Mouse (Mus musculus): ENCODE results near the gene Gm3250. TPM values are rescaled to one million over a fixed set of nuclear protein-coding genes. Genes with fewer than 3 reads are reported as not detected.
"Not testable (repeated sequence)": the region's sequence is repeated elsewhere in the genome, so short reads cannot be mapped to it uniquely, and the experiment has no call there.

Gene Gm3250
- polyA plus RNA-seq, 1 experiment from 2014 or later: not detected

DNA sequence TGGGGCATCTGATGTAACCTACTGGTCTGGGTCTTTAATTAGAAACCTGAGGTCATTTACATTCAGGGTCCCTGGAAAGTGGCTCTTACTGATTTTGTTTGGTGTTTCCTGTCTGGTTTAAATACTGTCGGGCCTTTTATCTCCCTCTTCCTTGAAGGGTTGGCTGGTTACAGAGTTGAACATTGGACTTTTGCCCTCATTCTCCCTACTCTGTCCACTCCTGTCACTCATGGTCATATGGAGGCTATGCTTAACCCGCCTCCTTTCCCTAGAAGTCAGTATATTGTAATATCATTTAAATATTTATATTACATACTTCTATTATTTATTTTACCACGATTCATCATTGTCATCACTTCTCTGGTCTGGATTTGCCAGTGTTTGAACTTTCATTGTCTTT lies 21.8 kb upstream of the Gm3250 start:
- no peak overlapping the region for H3K27ac ChIP-seq (ENCODE audit: low read depth)
- WGBS (ENCODE audit: insufficient replicate concordance): 47% methylated on average over 3 of the region's 3 CpGs
- no peak overlapping the region for H3K9ac ChIP-seq (replicated peaks)
- H3K36me3 ChIP-seq (replicated peaks; ENCODE audit: insufficient read depth, low read length): no peaks in the 10 kb centered on the region
- TF ChIP-seq EP300 (IDR thresholded peaks at IDR 0.05; ENCODE audit: low read depth) (no peak), CTCF (IDR thresholded peaks at IDR 0.05; ENCODE audit: low read depth) (no peak)
- H3K4me3 ChIP-seq (ENCODE audit: low read depth, low read length): no peak overlapping the region
- H3K9me3 ChIP-seq (ENCODE audit: low read length): no peaks in the 10 kb centered on the region
- no peaks in the 10 kb centered on the region for H3K27me3 ChIP-seq (ENCODE audit: insufficient read depth, low read length)
- no peak overlapping the region for H3K4me2 ChIP-seq (ENCODE audit: low read depth, low read length)
- H3K4me1 ChIP-seq (ENCODE audit: insufficient read depth): no peaks in the 10 kb centered on the region
- DNase-seq: no peak
- ATAC-seq: no peak

DNA sequence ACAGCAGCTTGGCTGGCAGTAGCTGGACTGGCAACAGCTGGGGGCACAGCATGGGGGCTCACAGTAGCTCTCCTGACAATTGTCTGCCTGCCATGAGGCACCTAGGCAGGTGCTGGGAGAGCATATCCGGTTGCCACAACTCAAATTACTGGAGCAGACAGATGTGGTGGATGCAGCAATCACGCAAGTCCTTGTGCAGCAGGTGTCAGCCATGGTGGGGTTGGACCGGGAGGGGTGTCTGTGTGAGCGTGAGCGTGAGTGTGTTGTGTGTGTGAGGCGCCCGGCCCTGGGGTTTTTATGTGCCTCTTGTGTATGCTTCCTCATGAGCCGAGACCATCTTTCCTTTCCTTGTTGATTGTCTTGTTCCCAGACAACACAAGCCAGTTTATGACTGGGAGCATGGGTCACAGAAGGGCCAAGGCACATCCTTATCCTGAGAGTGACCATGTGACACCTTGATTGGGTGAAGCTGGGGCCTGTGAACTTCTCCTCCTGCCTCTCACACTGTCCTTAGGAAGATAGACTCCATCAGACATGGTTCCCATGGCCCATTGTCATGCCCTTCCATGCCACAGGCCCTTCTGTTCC lies 16.7 kb upstream of the Gm3250 start, which contains the start of gene Gm19668:
Gene Gm19668 (minus strand): TSS at position 213 of the 588 bp plus-strand sequence.
- 59% methylated on average over 8 of the region's 8 CpGs for WGBS (ENCODE audit: insufficient replicate concordance)
- Histone ChIP-seq H3K27me3 (ENCODE audit: insufficient read depth, low read length) (no peaks in the 10 kb centered on the region), H3K4me3 (ENCODE audit: low read depth, low read length) (no peak within 1 kb of the TSS), H3K4me1 (ENCODE audit: insufficient read depth) (no peaks in the 10 kb centered on the region), H3K9ac (replicated peaks) (no peak within 1 kb of the TSS), H3K9me3 (ENCODE audit: low read length) (no peaks in the 10 kb centered on the region), H3K27ac (ENCODE audit: low read depth) (no peak within 1 kb of the TSS), H3K36me3 (replicated peaks; ENCODE audit: insufficient read depth, low read length) (no peaks in the 10 kb centered on the region), H3K4me2 (ENCODE audit: low read depth, low read length) (no peak within 1 kb of the TSS)
- TF ChIP-seq EP300 (IDR thresholded peaks at IDR 0.05; ENCODE audit: low read depth) (no peak), CTCF (IDR thresholded peaks at IDR 0.05; ENCODE audit: low read depth) (no peak)
- no peak for ATAC-seq
- no peak for DNase-seq

DNA sequence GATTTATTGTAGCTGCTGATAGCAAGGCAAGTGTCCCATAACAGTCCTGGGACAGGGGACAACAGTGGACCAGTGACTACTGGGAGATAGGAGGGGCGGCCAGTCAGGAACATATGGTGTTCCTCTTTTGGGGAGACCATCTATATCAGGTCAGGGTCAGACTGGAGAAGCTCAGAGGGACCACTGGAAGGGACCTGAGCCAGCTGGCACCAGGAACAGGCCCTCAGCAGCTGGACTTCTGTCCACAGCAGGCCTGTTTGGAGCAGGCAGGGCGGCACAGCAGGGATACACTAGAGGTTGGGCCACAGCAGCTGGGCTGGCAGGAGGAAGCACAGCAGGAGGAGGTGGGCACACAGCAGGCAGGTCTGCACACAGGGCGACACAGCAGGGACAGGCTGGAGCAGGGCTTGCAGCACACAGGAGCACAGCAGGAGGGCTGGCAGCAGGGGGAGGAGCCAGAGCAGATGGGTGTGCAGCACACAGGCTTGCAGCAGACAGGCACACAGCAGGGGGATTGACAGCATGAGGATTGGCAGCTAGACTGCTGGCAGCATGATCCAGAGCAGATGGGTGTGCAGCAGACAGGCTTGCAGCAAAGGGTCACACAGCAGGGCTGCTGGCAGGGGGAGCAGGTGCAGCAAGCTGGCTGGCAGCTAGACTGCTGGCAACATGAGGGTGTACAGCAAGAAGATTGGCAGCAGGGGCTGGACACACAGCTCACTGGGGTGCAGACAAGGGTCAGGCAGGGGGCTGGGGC lies 16.0 kb upstream of the Gm3250 start:
- H3K27ac ChIP-seq (ENCODE audit: low read depth); H3K36me3 ChIP-seq (replicated peaks; ENCODE audit: insufficient read depth, low read length); H3K4me1 ChIP-seq (ENCODE audit: insufficient read depth); ATAC-seq; H3K27me3 ChIP-seq (ENCODE audit: insufficient read depth, low read length); H3K4me2 ChIP-seq (ENCODE audit: low read depth, low read length); H3K9me3 ChIP-seq (ENCODE audit: low read length); H3K4me3 ChIP-seq (ENCODE audit: low read depth, low read length); H3K9ac ChIP-seq (replicated peaks); DNase-seq: not testable (repeated sequence)
- WGBS (ENCODE audit: insufficient replicate concordance): 72% methylated on average over 2 of the region's 3 CpGs

DNA sequence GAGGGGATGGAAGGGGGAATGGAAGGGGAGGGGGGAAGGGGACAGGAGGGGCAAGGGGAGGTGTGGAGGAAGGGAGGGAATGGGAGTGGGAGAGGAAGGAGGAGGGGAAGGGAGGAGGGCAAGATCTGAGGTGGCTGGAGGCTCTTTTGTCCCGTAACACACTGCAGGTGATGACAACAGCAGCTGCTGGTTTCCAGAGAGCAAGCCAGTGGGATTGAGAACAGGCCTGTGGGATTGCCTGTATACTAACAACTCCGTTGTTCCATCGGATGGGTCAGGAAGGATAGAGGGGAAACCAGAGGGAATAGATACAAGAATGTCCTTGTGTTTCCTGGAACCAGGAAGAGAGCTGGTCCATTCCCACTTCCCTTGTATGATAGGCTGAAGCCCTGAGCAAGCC lies 15.3 kb upstream of the Gm3250 start:
- 29% methylated on average over 3 of the region's 3 CpGs for WGBS (ENCODE audit: insufficient replicate concordance)
- H3K4me3 ChIP-seq (ENCODE audit: low read depth, low read length): no peak overlapping the region
- no peaks in the 10 kb centered on the region for H3K4me1 ChIP-seq (ENCODE audit: insufficient read depth)
- no peak for TF ChIP-seq CTCF (IDR thresholded peaks at IDR 0.05; ENCODE audit: low read depth)
- TF ChIP-seq EP300 (IDR thresholded peaks at IDR 0.05; ENCODE audit: low read depth): no peak
- DNase-seq (no peak), ATAC-seq (no peak)
- H3K9me3 ChIP-seq (ENCODE audit: low read length): no peaks in the 10 kb centered on the region
- H3K27me3 ChIP-seq (ENCODE audit: insufficient read depth, low read length): no peaks in the 10 kb centered on the region
- H3K9ac ChIP-seq (replicated peaks): no peak overlapping the region
- H3K27ac ChIP-seq (ENCODE audit: low read depth): no peak overlapping the region
- H3K4me2 ChIP-seq (ENCODE audit: low read depth, low read length): no peak overlapping the region
- no peaks in the 10 kb centered on the region for H3K36me3 ChIP-seq (replicated peaks; ENCODE audit: insufficient read depth, low read length)

DNA sequence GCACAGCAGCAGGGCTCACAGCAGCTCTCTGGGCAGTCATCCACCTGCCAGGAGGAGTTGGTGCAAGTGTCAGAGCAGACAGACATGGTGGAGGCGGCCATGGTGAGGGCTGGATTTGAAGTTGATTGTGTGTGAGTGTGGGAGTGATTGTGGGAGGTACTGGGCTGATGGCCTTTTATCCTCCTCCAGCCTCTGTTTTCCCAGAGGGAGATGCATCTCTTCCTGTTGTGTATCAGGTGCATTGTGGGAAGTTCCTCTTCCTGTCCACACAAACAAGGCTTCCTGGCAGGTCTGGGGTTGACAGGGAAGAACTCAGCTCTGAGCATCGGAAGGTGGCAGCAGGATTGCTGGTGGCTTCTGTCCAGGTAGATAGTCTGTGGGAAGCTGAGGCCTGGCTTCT lies 12.6 kb upstream of the Gm3250 start, which contains the start of gene Gm9639:
Gene Gm9639 (minus strand): TSS at position 101 of the 400 bp plus-strand sequence.
- H3K4me1 ChIP-seq (ENCODE audit: insufficient read depth): no peaks in the 10 kb centered on the region
- no peaks in the 10 kb centered on the region for H3K27me3 ChIP-seq (ENCODE audit: insufficient read depth, low read length)
- no peaks in the 10 kb centered on the region for H3K36me3 ChIP-seq (replicated peaks; ENCODE audit: insufficient read depth, low read length)
- H3K9me3 ChIP-seq (ENCODE audit: low read length): no peaks in the 10 kb centered on the region
- 34% methylated on average over 2 of the region's 2 CpGs for WGBS (ENCODE audit: insufficient replicate concordance)
- H3K27ac ChIP-seq (ENCODE audit: low read depth): no peak within 1 kb of the TSS
- no peak for ATAC-seq
- H3K4me3 ChIP-seq (ENCODE audit: low read depth, low read length): no peak within 1 kb of the TSS
- no peak within 1 kb of the TSS for H3K4me2 ChIP-seq (ENCODE audit: low read depth, low read length)
- TF ChIP-seq CTCF (IDR thresholded peaks at IDR 0.05; ENCODE audit: low read depth): no peak
- no peak for TF ChIP-seq EP300 (IDR thresholded peaks at IDR 0.05; ENCODE audit: low read depth)
- DNase-seq: no peak
- H3K9ac ChIP-seq (replicated peaks): no peak within 1 kb of the TSS

DNA sequence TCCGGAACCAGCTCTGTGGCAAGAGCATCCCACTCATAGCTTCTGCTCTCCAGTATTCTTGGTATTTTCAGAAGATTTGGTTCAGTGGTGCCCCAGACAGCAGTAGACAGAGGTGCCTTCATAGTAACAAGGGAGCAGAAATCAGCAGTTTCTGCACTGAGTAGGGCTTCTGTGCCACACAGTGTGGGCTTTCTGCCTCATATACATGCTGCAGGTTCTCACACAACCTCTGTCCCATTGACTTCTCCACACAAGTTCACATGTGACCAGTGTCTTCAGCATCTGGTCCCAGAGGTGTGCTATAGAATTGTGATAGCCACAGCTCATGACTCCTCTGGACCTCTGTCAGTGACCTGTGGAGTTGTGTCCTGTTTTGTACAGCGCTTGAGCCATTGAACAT lies 6.3 kb upstream of the Gm3250 start:
- no peak for TF ChIP-seq EP300 (IDR thresholded peaks at IDR 0.05; ENCODE audit: low read depth)
- TF ChIP-seq CTCF (IDR thresholded peaks at IDR 0.05; ENCODE audit: low read depth): no peak
- Histone ChIP-seq H3K27ac (ENCODE audit: low read depth) (no peak overlapping the region), H3K4me2 (ENCODE audit: low read depth, low read length) (no peak overlapping the region), H3K27me3 (ENCODE audit: insufficient read depth, low read length) (no peaks in the 10 kb centered on the region), H3K4me1 (ENCODE audit: insufficient read depth) (no peaks in the 10 kb centered on the region), H3K9ac (replicated peaks) (no peak overlapping the region), H3K4me3 (ENCODE audit: low read depth, low read length) (no peak overlapping the region), H3K36me3 (replicated peaks; ENCODE audit: insufficient read depth, low read length) (no peaks in the 10 kb centered on the region), H3K9me3 (ENCODE audit: low read length) (no peaks in the 10 kb centered on the region)
- DNase-seq (no peak), ATAC-seq (no peak)
- WGBS (ENCODE audit: insufficient replicate concordance): 60% methylated on average over 2 of the region's 2 CpGs

DNA sequence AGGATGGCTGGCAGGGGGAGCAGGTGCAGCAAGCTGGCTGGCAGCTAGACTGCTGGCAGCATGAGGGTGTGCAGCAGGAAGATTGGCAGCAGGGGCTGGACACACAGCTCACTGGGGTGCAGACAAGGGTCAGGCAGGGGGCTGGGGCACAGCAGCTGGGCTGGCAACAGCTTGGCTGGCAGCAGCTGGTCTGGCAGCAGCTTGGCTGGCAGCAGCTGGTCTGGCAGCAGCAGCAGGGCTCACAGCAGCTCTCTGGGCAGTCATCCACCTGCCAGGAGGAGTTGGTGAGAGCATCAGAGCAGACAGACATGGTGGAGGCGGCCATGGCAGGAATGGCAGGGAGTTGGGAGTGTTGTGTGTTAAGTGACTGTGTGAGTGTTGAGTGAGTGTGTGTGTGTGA lies 5.5 kb upstream of the Gm3250 start, which contains the start of gene Gm7137:
Gene Gm7137 (minus strand): TSS at position 325 of the 400 bp plus-strand sequence.
- H3K4me1 ChIP-seq (ENCODE audit: insufficient read depth); ATAC-seq; H3K27me3 ChIP-seq (ENCODE audit: insufficient read depth, low read length); H3K9ac ChIP-seq (replicated peaks); H3K36me3 ChIP-seq (replicated peaks; ENCODE audit: insufficient read depth, low read length); H3K4me2 ChIP-seq (ENCODE audit: low read depth, low read length); DNase-seq; H3K27ac ChIP-seq (ENCODE audit: low read depth); H3K9me3 ChIP-seq (ENCODE audit: low read length); H3K4me3 ChIP-seq (ENCODE audit: low read depth, low read length): not testable (repeated sequence)
- no CpG with 5 or more reads among the region's 1 CpGs for WGBS (ENCODE audit: insufficient replicate concordance)

DNA sequence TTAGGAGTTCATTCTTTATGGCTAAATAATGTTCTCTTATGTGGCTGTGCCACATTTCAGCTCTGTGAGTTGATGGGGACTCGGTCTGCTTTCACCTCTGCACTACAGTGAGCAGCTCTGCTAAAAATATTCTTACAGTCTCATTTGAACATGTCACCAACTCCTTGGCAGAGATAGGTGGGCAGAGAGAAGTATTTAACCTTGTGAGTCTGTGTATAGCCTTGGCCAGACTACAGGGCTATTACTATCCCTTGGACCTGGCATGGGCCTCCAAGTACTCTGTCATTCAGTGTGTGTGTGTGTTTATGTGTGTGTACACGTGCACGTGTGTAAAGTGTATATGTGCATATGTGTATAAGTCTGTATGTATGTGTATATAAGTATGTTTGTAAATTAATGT lies 1.1 kb upstream of the Gm3250 start:
- not testable (repeated sequence) for H3K36me3 ChIP-seq (replicated peaks; ENCODE audit: insufficient read depth, low read length); ATAC-seq; H3K27me3 ChIP-seq (ENCODE audit: insufficient read depth, low read length); DNase-seq; H3K9me3 ChIP-seq (ENCODE audit: low read length); H3K27ac ChIP-seq (ENCODE audit: low read depth); H3K4me3 ChIP-seq (ENCODE audit: low read depth, low read length); H3K4me2 ChIP-seq (ENCODE audit: low read depth, low read length); H3K4me1 ChIP-seq (ENCODE audit: insufficient read depth); H3K9ac ChIP-seq (replicated peaks)
- 79% methylated on average over 1 of the region's 3 CpGs for WGBS (ENCODE audit: insufficient replicate concordance)

DNA sequence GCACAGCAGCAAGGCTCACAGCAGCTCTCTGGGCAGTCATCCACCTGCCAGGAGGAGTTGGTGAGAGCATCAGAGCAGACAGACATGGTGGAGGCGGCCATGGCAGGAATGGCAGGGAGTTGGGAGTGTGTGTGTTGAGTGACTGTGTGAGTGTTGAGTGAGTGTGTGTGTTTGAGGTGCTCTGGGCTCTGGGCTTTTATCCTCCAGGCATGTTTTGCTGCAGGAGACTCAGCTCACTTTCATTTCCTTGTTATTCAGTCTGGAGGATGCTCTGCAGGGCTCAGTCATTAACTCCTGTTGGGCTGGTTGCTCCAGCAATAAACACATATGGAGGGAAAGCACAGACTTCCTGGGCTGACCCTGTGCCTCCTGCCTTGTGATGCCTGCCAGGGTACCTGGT lies 5.5 kb downstream of the Gm3250 start, which contains the start of gene Gm7138:
Gene Gm7138 (minus strand): TSS at position 101 of the 400 bp plus-strand sequence.
- H3K9me3 ChIP-seq (ENCODE audit: low read length); H3K9ac ChIP-seq (replicated peaks); DNase-seq; H3K27ac ChIP-seq (ENCODE audit: low read depth); ATAC-seq; H3K27me3 ChIP-seq (ENCODE audit: insufficient read depth, low read length); H3K4me2 ChIP-seq (ENCODE audit: low read depth, low read length); H3K4me3 ChIP-seq (ENCODE audit: low read depth, low read length); H3K36me3 ChIP-seq (replicated peaks; ENCODE audit: insufficient read depth, low read length); H3K4me1 ChIP-seq (ENCODE audit: insufficient read depth): not testable (repeated sequence)
- WGBS (ENCODE audit: insufficient replicate concordance): 56% methylated on average over 1 of the region's 1 CpGs

Measured in liver, postnatal 0 days (tissue).